Comparison of ENCODE assay signal across 19 mouse cellular contexts in the genomic region with DNA sequence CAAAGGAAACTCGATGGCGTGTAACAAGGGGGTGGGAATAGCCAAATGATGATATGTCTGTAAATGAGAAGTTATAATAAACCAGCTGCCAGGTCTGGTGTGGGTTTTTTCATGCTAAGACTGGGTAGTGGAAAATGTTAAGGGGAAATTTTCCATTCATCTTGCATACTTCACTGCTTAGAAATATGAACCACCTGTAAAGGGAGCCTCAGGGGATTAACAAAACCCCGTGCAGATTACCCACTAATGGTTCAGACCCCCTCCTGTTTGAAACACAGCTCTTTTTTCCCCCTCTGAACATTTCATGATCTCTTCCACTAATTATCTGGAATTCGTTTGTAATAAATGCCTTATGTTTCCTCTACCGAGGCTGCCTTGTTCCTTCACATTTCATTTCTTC.
DNase-seq lines count a peak whose midpoint lies in the region; ATAC-seq and TF ChIP-seq lines count a peak whose summit lies in the region.
"Had no signal": no experiment of that assay in that cellular context is flagged by ENCODE, and none has a peak within 500 bp of the region (broad histone marks: within the 10 kb centered on the region; RNA-seq: fewer than 3 reads in every experiment).

No protein-coding gene starts in this region.

- intact Hi-C loops in left cerebral cortex, postnatal 36 days (cut with DNase I) = no loop called here

- no peaks in the 10 kb centered on the region for H3K9me3 ChIP-seq in forebrain, embryonic 14.5 days (replicated peaks; ENCODE audit: control insufficient read depth, low read length)
- no peaks in the 10 kb centered on the region for H3K9me3 ChIP-seq in forebrain, postnatal 0 days (ENCODE audit: low read length)
- no peaks in the 10 kb centered on the region for H3K9me3 ChIP-seq in lung, postnatal 0 days (ENCODE audit: low read length)
- H3K9me3 ChIP-seq in embryonic facial prominence, embryonic 13.5 days = no peaks in the 10 kb centered on the region
- H3K9me3 ChIP-seq in limb, embryonic 14.5 days (ENCODE audit: control insufficient read depth, low read length) = no peaks in the 10 kb centered on the region
- H3K9me3 ChIP-seq: forebrain, embryonic 10.5 days; liver, embryonic 13.5 days; lung, embryonic 15.5 days; midbrain, embryonic 15.5 days had no signal

- no peak overlapping the region for H3K4me3 ChIP-seq in forebrain, embryonic 14.5 days (ENCODE audit: low read depth, low read length)
- no peak overlapping the region for H3K4me3 ChIP-seq in forebrain, postnatal 0 days (ENCODE audit: low read depth, low read length)
- H3K4me3 ChIP-seq in lung, postnatal 0 days (ENCODE audit: low read depth, low read length) = no peak overlapping the region
- H3K4me3 ChIP-seq in embryonic facial prominence, embryonic 13.5 days = no peak overlapping the region
- H3K4me3 ChIP-seq in limb, embryonic 14.5 days (replicated peaks; ENCODE audit: low read length) = no peak overlapping the region
- H3K4me3 ChIP-seq: forebrain, embryonic 10.5 days; liver, embryonic 13.5 days; lung, embryonic 15.5 days; midbrain, embryonic 15.5 days had no signal

- H3K27me3 ChIP-seq in forebrain, embryonic 14.5 days (replicated peaks; ENCODE audit: control insufficient read depth, insufficient read depth, low read length) = no peaks in the 10 kb centered on the region
- H3K27me3 ChIP-seq in forebrain, postnatal 0 days (ENCODE audit: insufficient read depth, low read length) = no peaks in the 10 kb centered on the region
- H3K27me3 ChIP-seq in lung, postnatal 0 days (replicated peaks; ENCODE audit: insufficient read depth, low read length) = no peaks in the 10 kb centered on the region
- H3K27me3 ChIP-seq in embryonic facial prominence, embryonic 13.5 days = no peaks in the 10 kb centered on the region
- no peaks in the 10 kb centered on the region for H3K27me3 ChIP-seq in limb, embryonic 14.5 days (ENCODE audit: control insufficient read depth, insufficient read depth, low read length)
- H3K27me3 ChIP-seq: liver, embryonic 13.5 days; lung, embryonic 15.5 days; midbrain, embryonic 15.5 days had no signal

- no peak overlapping the region for H3K4me2 ChIP-seq in forebrain, embryonic 14.5 days (ENCODE audit: low read length)
- H3K4me2 ChIP-seq in forebrain, postnatal 0 days (ENCODE audit: low read depth) = no peak overlapping the region
- H3K4me2 ChIP-seq in lung, postnatal 0 days (replicated peaks; ENCODE audit: low read depth, low read length) = 0 out of 2 replicates have a peak overlapping the region, but pooled peaks have one; percentile 0
- H3K4me2 ChIP-seq in embryonic facial prominence, embryonic 13.5 days = peak overlapping the region; percentile 43
- H3K4me2 ChIP-seq in limb, embryonic 14.5 days (replicated peaks; ENCODE audit: low read depth, low read length, severe bottlenecking) = no peak overlapping the region; the same call in 1 of the 2 replicates
- H3K4me2 ChIP-seq: heart, embryonic 11.5 days; liver, embryonic 13.5 days; lung, embryonic 15.5 days; midbrain, embryonic 15.5 days had no signal

- TF ChIP-seq CTCF in forebrain, postnatal 0 days (IDR thresholded peaks at IDR 0.05; ENCODE audit: low read depth) = no peak
- TF ChIP-seq CTCF in lung, postnatal 0 days (IDR thresholded peaks at IDR 0.05) = no peak

- no peaks in the 10 kb centered on the region for H3K36me3 ChIP-seq in forebrain, embryonic 14.5 days (ENCODE audit: control insufficient read depth, insufficient read depth, low read length)
- H3K36me3 ChIP-seq in forebrain, postnatal 0 days (ENCODE audit: insufficient read depth) = no peaks in the 10 kb centered on the region
- no peaks in the 10 kb centered on the region for H3K36me3 ChIP-seq in lung, postnatal 0 days (ENCODE audit: insufficient read depth, low read length)
- H3K36me3 ChIP-seq in embryonic facial prominence, embryonic 13.5 days = no peaks in the 10 kb centered on the region
- H3K36me3 ChIP-seq in limb, embryonic 14.5 days (ENCODE audit: control insufficient read depth, insufficient read depth, low read length) = no peaks in the 10 kb centered on the region
- H3K36me3 ChIP-seq: forebrain, embryonic 10.5 days; liver, embryonic 13.5 days; lung, embryonic 15.5 days; midbrain, embryonic 15.5 days had no signal

- H3K9ac ChIP-seq in forebrain, embryonic 14.5 days (ENCODE audit: low read length) = no peak overlapping the region
- H3K9ac ChIP-seq in forebrain, postnatal 0 days = no peak overlapping the region
- no peak overlapping the region for H3K9ac ChIP-seq in lung, postnatal 0 days (replicated peaks; ENCODE audit: low read depth)
- no peak overlapping the region for H3K9ac ChIP-seq in embryonic facial prominence, embryonic 13.5 days
- no peak overlapping the region for H3K9ac ChIP-seq in limb, embryonic 14.5 days (ENCODE audit: low read depth, low read length, severe bottlenecking)
- H3K9ac ChIP-seq: liver, embryonic 13.5 days; lung, embryonic 15.5 days; midbrain, embryonic 15.5 days had no signal

- peak; percentile 4 for DNase-seq in forebrain, embryonic 14.5 days (ENCODE audit: low spot score)
- DNase-seq in forebrain, postnatal 0 days = no peak
- no peak for DNase-seq in lung, postnatal 0 days (ENCODE audit: low spot score)
- no peak for DNase-seq in lung, postnatal 36 days
- DNase-seq in limb, embryonic 14.5 days (ENCODE audit: low spot score) = peak; percentile 85
- no peak for DNase-seq in cerebellum, adult 11-12 months
- DNase-seq in left cerebral cortex, postnatal 36 days (ENCODE audit: low spot score in 2 of 2) = no peak
- DNase-seq: adrenal gland, postnatal 14 days; cerebellum, adult 8-10 months; gastrocnemius, postnatal 36 days; heart, postnatal 36 days; kidney, postnatal 10 days; liver, embryonic 13.5 days had no signal

- no peak for ATAC-seq in forebrain, embryonic 14.5 days
- no peak for ATAC-seq in forebrain, postnatal 0 days
- no peak for ATAC-seq in lung, postnatal 0 days
- ATAC-seq in embryonic facial prominence, embryonic 13.5 days (ENCODE audit: insufficient number of reproducible peaks, insufficient read depth, low FRiP score, low TSS enrichment, low read depth) = peak; percentile 48; the same call in 1 of the 2 replicates
- peak; percentile 84 for ATAC-seq in limb, embryonic 14.5 days (ENCODE audit: low FRiP score, low read depth)
- ATAC-seq: hindbrain, embryonic 16.5 days; midbrain, embryonic 15.5 days had no signal

- 26% methylated on average over 5 of the region's 5 CpGs for WGBS in forebrain, embryonic 14.5 days
- WGBS in forebrain, postnatal 0 days = 34% methylated on average over 5 of the region's 5 CpGs
- WGBS in lung, postnatal 0 days = 46% methylated on average over 5 of the region's 5 CpGs
- 1% methylated on average over 5 of the region's 5 CpGs for WGBS in embryonic facial prominence, embryonic 13.5 days
- 7% methylated on average over 5 of the region's 5 CpGs for WGBS in limb, embryonic 14.5 days

- H3K27ac ChIP-seq in forebrain, embryonic 14.5 days (ENCODE audit: low read depth, low read length) = no peak overlapping the region
- H3K27ac ChIP-seq in forebrain, postnatal 0 days (ENCODE audit: low read depth, low read length) = no peak overlapping the region
- H3K27ac ChIP-seq in lung, postnatal 0 days (ENCODE audit: low read length) = no peak overlapping the region
- H3K27ac ChIP-seq in embryonic facial prominence, embryonic 13.5 days = peak overlapping the region; percentile 66
- no peak overlapping the region for H3K27ac ChIP-seq in limb, embryonic 14.5 days (replicated peaks; ENCODE audit: low read depth, low read length)
- H3K27ac ChIP-seq: liver, embryonic 13.5 days; lung, embryonic 15.5 days; midbrain, embryonic 15.5 days had no signal

- no peak for TF ChIP-seq POLR2A in limb, embryonic 14.5 days (IDR thresholded peaks at IDR 0.05; ENCODE audit: borderline replicate concordance, extremely low read depth, insufficient read depth, insufficient read length)

- TF ChIP-seq EP300 in lung, postnatal 0 days (IDR thresholded peaks at IDR 0.05) = no peak

- H3K4me1 ChIP-seq in forebrain, embryonic 14.5 days (ENCODE audit: control insufficient read depth, insufficient read depth, low read length) = no peaks in the 10 kb centered on the region
- no peaks in the 10 kb centered on the region for H3K4me1 ChIP-seq in forebrain, postnatal 0 days (ENCODE audit: insufficient read depth)
- no peaks in the 10 kb centered on the region for H3K4me1 ChIP-seq in lung, postnatal 0 days (ENCODE audit: insufficient read depth, low read depth, low read length)
- H3K4me1 ChIP-seq in embryonic facial prominence, embryonic 13.5 days = peaks cover 18% of the 10 kb centered on the region
- H3K4me1 ChIP-seq in limb, embryonic 14.5 days (ENCODE audit: control insufficient read depth, insufficient read depth, low read length) = peaks cover 26% of the 10 kb centered on the region
- H3K4me1 ChIP-seq: liver, embryonic 13.5 days; lung, embryonic 15.5 days; midbrain, embryonic 15.5 days had no signal

Comparison
In these comparisons a context has a peak if more than half of its experiments do, and no peak if none do; other contexts are left out.
1. DNase-seq: peak in forebrain, embryonic 14.5 days (single experiment) and limb, embryonic 14.5 days (single experiment); none in forebrain, postnatal 0 days (single experiment), lung, postnatal 0 days (single experiment), lung, postnatal 36 days (single experiment), cerebellum, adult 11-12 months (single experiment) and left cerebral cortex, postnatal 36 days (0 of 2).
2. ATAC-seq: peak in embryonic facial prominence, embryonic 13.5 days (single experiment) and limb, embryonic 14.5 days (single experiment); none in forebrain, embryonic 14.5 days (single experiment), forebrain, postnatal 0 days (single experiment) and lung, postnatal 0 days (single experiment).
3. H3K4me2 ChIP-seq: peak in lung, postnatal 0 days (single experiment) and embryonic facial prominence, embryonic 13.5 days (single experiment); none in forebrain, embryonic 14.5 days (single experiment), forebrain, postnatal 0 days (single experiment) and limb, embryonic 14.5 days (single experiment).